ENCODE assay signal across 9 mouse cellular contexts in genomic region chr17:87050469-87051175, GRCm38 (mm10). TPM values are rescaled to one million over a fixed set of nuclear protein-coding genes. Genes with fewer than 3 reads are reported as not detected.
DNase-seq lines count a peak whose midpoint lies in the region; ATAC-seq and TF ChIP-seq lines count a peak whose summit lies in the region.
"Had no signal": no experiment of that assay in that cellular context is flagged by ENCODE, and none has a peak within 500 bp of the region (broad histone marks: within the 10 kb centered on the region; RNA-seq: fewer than 3 reads in every experiment).

No protein-coding gene starts in this region.

- no peaks in the 10 kb centered on the region for H3K27me3 ChIP-seq in hindbrain, postnatal 0 days (ENCODE audit: insufficient read depth, low read length)
- H3K27me3 ChIP-seq in hindbrain, embryonic 13.5 days: no peaks in the 10 kb centered on the region

- no peak for TF ChIP-seq CTCF in hindbrain, postnatal 0 days (IDR thresholded peaks at IDR 0.05; ENCODE audit: low read depth)

- H3K36me3 ChIP-seq in hindbrain, postnatal 0 days (ENCODE audit: insufficient read depth, low read length): no peaks in the 10 kb centered on the region
- no peaks in the 10 kb centered on the region for H3K36me3 ChIP-seq in hindbrain, embryonic 13.5 days
- H3K36me3 ChIP-seq: G1E had no signal

- H3K9me3 ChIP-seq in hindbrain, postnatal 0 days (ENCODE audit: low read length): no peaks in the 10 kb centered on the region
- H3K9me3 ChIP-seq in hindbrain, embryonic 13.5 days: no peaks in the 10 kb centered on the region
- H3K9me3 ChIP-seq: G1E had no signal

- no peak overlapping the region for H3K27ac ChIP-seq in hindbrain, postnatal 0 days
- no peak overlapping the region for H3K27ac ChIP-seq in hindbrain, embryonic 13.5 days

- WGBS in hindbrain, postnatal 0 days: 33% methylated on average over 9 of the region's 9 CpGs
- WGBS in hindbrain, embryonic 13.5 days: 48% methylated on average over 9 of the region's 9 CpGs

- peak; percentile 82 for ATAC-seq in hindbrain, postnatal 0 days
- ATAC-seq in hindbrain, embryonic 13.5 days (ENCODE audit: low FRiP score): no peak

- intact Hi-C loops in left cerebral cortex, postnatal 10 days (cut with DNase I): no loop called here

- peak overlapping the region; percentile 8; the same call in 1 of the 2 replicates for H3K4me2 ChIP-seq in hindbrain, postnatal 0 days (ENCODE audit: low read depth, low read length)
- no peak overlapping the region for H3K4me2 ChIP-seq in hindbrain, embryonic 13.5 days

- no peak overlapping the region for H3K9ac ChIP-seq in hindbrain, postnatal 0 days (replicated peaks; ENCODE audit: low read length)
- no peak overlapping the region for H3K9ac ChIP-seq in hindbrain, embryonic 13.5 days

- H3K4me1 ChIP-seq in hindbrain, postnatal 0 days (ENCODE audit: insufficient read depth, low read length): peaks cover 5% of the 10 kb centered on the region; the same call in 1 of the 2 replicates
- H3K4me1 ChIP-seq in hindbrain, embryonic 13.5 days (replicated peaks): peaks cover 12% of the 10 kb centered on the region

- H3K4me3 ChIP-seq in hindbrain, postnatal 0 days (ENCODE audit: low read length): no peak overlapping the region
- H3K4me3 ChIP-seq in hindbrain, embryonic 13.5 days: no peak overlapping the region

- DNase-seq in hindbrain, postnatal 0 days (ENCODE audit: low spot score): peak; percentile 73
- peak; percentile 89 for DNase-seq in adrenal gland, adult 8-10 months
- peak; percentile 43 to 53 for DNase-seq in heart, adult 9 months (ENCODE audit: low spot score in 2 of 2)
- peak; percentile 62 to 66 for DNase-seq in left cerebral cortex, postnatal 10 days (ENCODE audit: extremely low spot score in 1 of 2, low spot score in 2 of 2)
- peak; percentile 31 for DNase-seq in right cerebral cortex, postnatal 14 days
- DNase-seq in embryo, embryonic 11 days: no peak
- DNase-seq in thymus, postnatal 36 days: no peak

RNA-seq across cellular contexts. Expression of gene Cript, which starts 25.3 kb away (rescaled TPM):
- 37.3 and 53.7 TPM in 2 replicates for total RNA-seq in hindbrain, postnatal 0 days (2014; rRNA removed)
- 184 and 186 TPM in 2 replicates for polyA plus RNA-seq in hindbrain, postnatal 0 days (2015; fragmentation: Nextera tagmentation; extraction: Ambion mirVana)
- polyA plus RNA-seq in hindbrain, embryonic 13.5 days (2015; fragmentation: Nextera tagmentation; extraction: Ambion mirVana): 224 and 236 TPM in 2 replicates
- total RNA-seq in adrenal gland, adult 8-10 months (2022): 10 to 100 TPM; 53.2 to 83.7 (median 71.9) TPM
- 10 to 100 TPM; 64.9 to 70.9 TPM for total RNA-seq in left cerebral cortex, postnatal 10 days (2021)

RNA-seq across cellular contexts. Expression of gene Pigf, which starts 25.4 kb away (rescaled TPM):
- total RNA-seq in hindbrain, postnatal 0 days (2014; rRNA removed): 12.8 and 15.7 TPM in 2 replicates
- 31.3 and 33.3 TPM in 2 replicates for polyA plus RNA-seq in hindbrain, postnatal 0 days (2015; fragmentation: Nextera tagmentation; extraction: Ambion mirVana)
- 36.8 and 37.0 TPM in 2 replicates for polyA plus RNA-seq in hindbrain, embryonic 13.5 days (2015; fragmentation: Nextera tagmentation; extraction: Ambion mirVana)
- 10 to 100 TPM; 15.9 to 19.2 (median 18.1) TPM for total RNA-seq in adrenal gland, adult 8-10 months (2022)
- 10 to 100 TPM; 16.2 to 19.2 TPM for total RNA-seq in left cerebral cortex, postnatal 10 days (2021)

RNA-seq across cellular contexts. Expression of gene Socs5, which starts 56.9 kb away (rescaled TPM):
- 13.8 and 18.9 TPM in 2 replicates for total RNA-seq in hindbrain, postnatal 0 days (2014; rRNA removed)
- polyA plus RNA-seq in hindbrain, postnatal 0 days (2015; fragmentation: Nextera tagmentation; extraction: Ambion mirVana): 12.3 and 13.7 TPM in 2 replicates
- 13.0 and 13.3 TPM in 2 replicates for polyA plus RNA-seq in hindbrain, embryonic 13.5 days (2015; fragmentation: Nextera tagmentation; extraction: Ambion mirVana)
- 100 to 1,000 TPM in 1 of 4 experiments, 10 to 100 TPM in 3; 72.2 to 108 (median 96.0) TPM for total RNA-seq in adrenal gland, adult 8-10 months (2022)
- 10 to 100 TPM; 59.2 to 59.8 TPM for total RNA-seq in left cerebral cortex, postnatal 10 days (2021)

Comparison
In these comparisons a context has a peak if more than half of its experiments do, and no peak if none do; other contexts are left out.
1. DNase-seq: peak in hindbrain, postnatal 0 days (single experiment), adrenal gland, adult 8-10 months (single experiment), heart, adult 9 months (2 of 2), left cerebral cortex, postnatal 10 days (2 of 2) and right cerebral cortex, postnatal 14 days (single experiment); none in embryo, embryonic 11 days (single experiment) and thymus, postnatal 36 days (0 of 2).